Mouse (Mus musculus): ENCODE data around the gene Klhl2.

DNA sequence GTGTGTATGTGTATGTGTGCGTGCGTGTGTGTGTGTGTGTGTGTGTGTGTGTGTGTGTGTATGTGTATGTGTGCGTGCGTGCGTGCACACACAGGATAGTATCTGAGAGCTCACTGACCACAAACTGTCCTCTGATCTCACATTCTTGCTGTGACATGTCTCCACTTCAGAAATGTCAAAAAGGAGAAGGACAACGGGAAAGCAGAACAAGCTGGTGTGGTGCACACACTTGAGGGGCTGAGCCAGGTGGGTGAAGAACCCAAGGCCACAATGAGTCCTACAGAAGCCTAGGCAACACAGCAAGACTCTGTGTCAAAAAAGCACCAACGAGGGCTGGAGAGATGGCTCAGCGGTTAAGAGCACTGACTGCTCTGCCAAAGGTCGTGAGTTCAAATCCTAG, 81.2 kb downstream of the Klhl2 start:
- TF ChIP-seq EP300 (IDR thresholded peaks at IDR 0.05; ENCODE audit: insufficient read depth, low read depth, low read length) (no peak), POLR2A (IDR thresholded peaks at IDR 0.05; ENCODE audit: insufficient read depth, low read depth, low read length) (no peak)
